Mouse (Mus musculus) adrenal gland, adult (tissue): ENCODE results near the gene Lrrc4b.

Experiments
- DNase-seq, 2 experiments: peaks; one replicate each; pipeline ENCODE4 v3.0.0; 2022 to 2023; ENCODE audit warnings: low spot score in 1 of 2; ENCODE audit not compliant: inconsistent age in 2 of 2

Lrrc4b gene

DNA sequence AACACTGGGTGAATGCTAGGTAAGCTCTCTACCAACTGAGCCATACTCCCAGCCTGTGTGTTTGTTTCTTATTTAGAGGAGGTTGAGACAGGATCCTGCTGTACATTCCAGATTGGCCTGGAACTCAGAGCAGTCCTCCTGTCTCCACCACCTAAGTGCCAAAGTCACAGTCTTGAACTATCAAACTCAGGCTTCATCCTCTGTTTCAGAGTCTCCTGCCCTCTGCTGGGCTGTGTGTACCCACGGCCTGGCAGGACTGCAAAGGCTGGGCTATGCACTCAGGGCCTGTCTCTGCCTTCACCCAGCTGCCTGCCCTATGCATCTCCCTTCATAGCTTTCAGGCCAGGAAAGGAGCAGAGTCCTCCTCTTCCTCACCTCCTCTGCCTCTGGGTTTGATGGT lies 7.4 kb downstream of the Lrrc4b start:
- no peak for DNase-seq

GRCm38 (mm10) chr7:44437188-44437587 lies 8.4 kb downstream of the Lrrc4b start:
- no peak for DNase-seq

GRCm38 (mm10) chr7:44437933-44438332 lies 9.1 kb downstream of the Lrrc4b start:
- DNase-seq, result no peak

GRCm38 (mm10) chr7:44439696-44440095 lies 10.9 kb downstream of the Lrrc4b start:
- DNase-seq, result no peak

- DNase-seq, result no peak
Observed at GRCm38 (mm10) chr7:44440479-44440878, 11.7 kb downstream of the Lrrc4b start.

GRCm38 (mm10) chr7:44441180-44441579 lies 12.4 kb downstream of the Lrrc4b start:
- DNase-seq, result no peak

DNA sequence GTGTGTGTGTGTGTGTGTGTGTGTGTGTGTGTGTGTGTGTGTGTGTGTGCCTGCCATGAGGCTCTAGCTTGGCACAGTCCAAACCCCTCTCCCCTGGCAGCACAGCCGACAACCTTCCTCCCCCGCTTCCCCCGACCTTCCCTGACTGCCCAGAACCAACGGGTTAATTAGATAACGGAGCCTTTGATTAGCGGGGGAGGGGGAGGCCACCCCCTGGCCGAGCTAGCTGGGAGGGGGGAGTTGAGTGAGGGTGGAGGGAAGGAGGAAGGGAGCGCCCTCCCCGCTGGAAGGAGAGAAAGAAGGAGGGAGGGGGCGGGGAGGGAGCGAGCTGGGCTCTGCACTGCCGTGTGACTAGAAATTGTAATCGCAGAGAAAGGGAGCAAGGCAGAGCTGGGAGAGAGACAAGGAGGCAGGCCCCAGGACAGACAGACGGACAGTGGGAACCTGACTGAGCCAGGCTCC lies 12.9 kb downstream of the Lrrc4b start:
- peak in 1 of 2 experiments; percentile 43 for DNase-seq

GRCm38 (mm10) chr7:44442407-44442821 lies 13.6 kb downstream of the Lrrc4b start:
- DNase-seq, result no peak

DNA sequence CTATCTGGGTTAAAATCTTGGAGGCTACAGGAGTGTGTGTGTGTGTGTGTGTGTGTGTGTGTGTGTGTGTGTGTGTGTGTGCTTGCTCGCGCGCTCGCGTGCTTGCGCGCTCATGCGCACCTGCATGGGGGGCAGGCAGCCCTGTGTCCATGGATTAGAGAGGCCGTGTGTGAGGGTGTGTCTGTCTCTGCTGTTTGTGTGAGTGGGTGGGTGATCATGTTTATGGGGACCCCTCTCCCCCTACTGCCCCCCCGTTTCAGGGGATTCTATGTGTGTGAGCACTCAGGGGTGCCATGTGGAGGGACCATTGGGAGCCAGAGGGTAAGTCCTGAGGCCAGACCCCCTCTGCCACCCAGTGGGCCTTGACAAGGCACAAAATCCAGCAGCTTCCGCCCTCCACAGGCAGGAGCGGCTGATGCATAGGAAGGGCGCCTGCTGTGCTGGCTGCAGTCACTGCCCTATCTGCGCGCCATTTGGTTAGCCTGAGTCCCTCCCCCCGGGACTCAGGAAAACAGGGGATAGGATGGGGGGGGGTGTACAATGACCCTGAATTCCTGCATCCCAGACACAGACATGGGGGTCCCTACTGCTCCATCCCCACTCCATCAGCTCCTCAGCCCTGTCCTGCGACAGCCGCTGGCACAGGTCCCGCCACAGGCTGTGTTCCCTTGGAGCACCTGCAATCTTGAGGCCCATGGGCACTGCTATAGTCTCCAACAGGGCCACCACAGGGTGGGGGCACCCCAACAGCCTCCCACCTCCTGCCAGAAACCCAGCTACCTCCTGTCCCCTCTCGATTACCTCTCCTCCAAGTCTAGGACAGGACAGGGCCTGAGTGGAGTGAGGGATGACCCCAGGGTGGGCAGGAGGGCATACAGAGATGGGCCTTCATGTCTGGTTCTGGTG lies 14.7 kb downstream of the Lrrc4b start:
- no peak for DNase-seq

- no peak for DNase-seq
Observed at GRCm38 (mm10) chr7:44444886-44445527, 16.2 kb downstream of the Lrrc4b start.

DNA sequence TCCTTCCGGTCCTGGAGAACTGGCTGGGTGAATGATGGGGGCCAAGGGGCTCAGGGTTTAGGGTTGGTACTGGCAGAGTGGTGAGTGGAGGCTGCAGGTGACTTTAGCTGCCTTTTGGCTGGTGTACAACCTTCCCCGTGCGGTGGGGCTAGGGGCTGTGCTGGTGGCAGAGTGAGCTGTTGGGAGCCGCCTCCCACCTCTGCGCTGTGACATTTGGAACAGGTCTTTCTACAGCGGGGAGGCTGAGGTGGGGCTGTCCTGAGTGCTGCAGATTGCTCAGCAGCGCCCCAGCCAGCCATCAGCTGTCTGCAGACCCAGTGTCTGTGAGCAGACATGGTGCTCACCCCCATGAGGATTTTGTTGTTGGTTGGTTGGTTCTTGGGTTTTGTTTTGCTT lies 16.7 kb downstream of the Lrrc4b start:
- no peak for DNase-seq

- DNase-seq, result no peak
Observed at GRCm38 (mm10) chr7:44446070-44446855, 17.4 kb downstream of the Lrrc4b start.

- DNase-seq, result no peak
Observed at GRCm38 (mm10) chr7:44453256-44453655, 24.4 kb downstream of the Lrrc4b start.

- no peak for DNase-seq
Observed at GRCm38 (mm10) chr7:44456302-44456701, 27.5 kb downstream of the Lrrc4b start.

DNA sequence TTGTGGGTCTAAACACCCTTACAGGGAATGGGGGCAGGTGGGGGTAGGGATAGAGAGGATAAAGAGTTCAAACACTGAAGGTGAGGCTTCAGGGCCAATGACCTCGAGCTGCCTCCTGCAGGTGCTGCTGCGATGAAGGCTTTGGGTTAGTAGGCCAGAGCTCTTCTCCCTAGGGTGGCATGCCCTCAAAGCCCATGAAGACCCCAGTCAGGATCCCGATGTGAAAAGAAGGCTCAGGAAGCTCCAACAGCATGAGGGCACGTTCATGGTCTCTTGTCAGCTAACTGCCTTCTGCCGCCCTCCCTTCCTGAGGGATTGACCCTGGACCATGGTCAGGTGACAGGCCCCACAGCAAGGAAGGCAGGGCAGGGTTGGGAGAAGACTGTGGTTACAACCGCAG lies 31.2 kb downstream of the Lrrc4b start:
- DNase-seq, result no peak

DNA sequence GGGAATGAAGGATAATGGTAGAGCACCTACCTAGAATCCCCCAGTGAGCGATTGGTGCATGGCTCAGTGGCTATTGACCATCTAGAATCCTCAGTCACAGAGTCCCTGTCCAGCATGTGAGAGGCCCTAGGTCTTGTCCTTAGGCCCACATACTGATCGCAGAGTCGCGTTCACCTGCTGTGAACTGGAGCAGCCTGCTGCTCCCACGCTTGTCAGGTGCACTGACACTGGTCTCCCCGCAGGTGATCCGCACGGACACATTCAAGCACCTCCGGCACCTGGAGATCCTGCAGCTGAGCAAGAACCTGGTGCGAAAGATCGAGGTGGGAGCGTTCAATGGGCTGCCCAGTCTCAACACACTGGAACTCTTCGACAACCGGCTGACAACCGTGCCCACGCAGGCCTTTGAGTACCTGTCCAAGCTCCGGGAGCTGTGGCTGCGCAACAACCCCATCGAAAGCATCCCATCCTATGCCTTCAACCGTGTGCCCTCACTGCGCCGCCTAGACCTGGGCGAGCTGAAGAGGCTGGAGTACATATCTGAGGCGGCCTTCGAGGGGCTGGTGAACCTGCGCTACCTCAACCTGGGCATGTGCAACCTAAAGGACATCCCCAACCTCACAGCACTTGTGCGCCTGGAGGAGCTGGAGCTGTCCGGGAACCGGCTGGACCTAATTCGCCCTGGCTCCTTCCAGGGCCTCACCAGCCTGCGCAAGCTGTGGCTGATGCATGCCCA lies 32.1 kb downstream of the Lrrc4b start:
- no peak for DNase-seq

- DNase-seq, result no peak
Observed at GRCm38 (mm10) chr7:44461503-44462217, 32.8 kb downstream of the Lrrc4b start.

GRCm38 (mm10) chr7:44462218-44463055 lies 33.6 kb downstream of the Lrrc4b start:
- DNase-seq, result no peak

DNA sequence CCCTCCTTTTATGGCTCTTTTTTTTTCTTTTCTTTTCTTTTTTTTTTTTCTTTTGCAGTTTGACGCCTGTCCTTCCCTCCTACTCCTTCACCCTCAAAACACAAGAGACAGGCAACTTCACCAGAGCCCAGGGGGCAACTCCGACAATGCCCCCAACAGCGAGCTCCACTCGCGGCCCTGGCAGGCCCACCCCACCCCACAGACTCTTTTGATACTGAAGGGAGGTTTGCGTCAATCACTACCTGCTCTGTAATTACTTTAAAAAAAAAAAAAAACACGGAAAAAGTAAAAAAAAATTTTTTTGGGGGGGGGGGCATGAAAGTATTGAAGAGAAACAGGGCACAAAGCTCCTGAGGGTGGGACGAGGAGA lies 34.2 kb downstream of the Lrrc4b start:
- DNase-seq, result no peak
